Mouse (Mus musculus) ES-E14 (cell line): ENCODE measurements at regions not wholly inside any gene's neighbourhood (a gene's known extent, or its start where the extent isn't known, plus 50 kb on each side); places are given as distances from the start of the nearest gene placed in this dataset.
"Not testable (repeated sequence)": the region's sequence is repeated elsewhere in the genome, so short reads cannot be mapped to it uniquely, and the experiment has no call there.

ENCODE experiments used
- DNase-seq: peaks from one replicate; pipeline ENCODE4 v3.0.0-alpha.2; 2013; ENCODE audit warnings: low read depth, low spot score
- H3K27ac ChIP-seq: 2 replicates; pipeline ENCODE4 v1.5.1; 2012; ENCODE audit warnings: low read depth, mild to moderate bottlenecking, low read length, moderate library complexity, mixed read lengths; ENCODE audit not compliant: poor library complexity, insufficient read depth, severe bottlenecking
- H3K36me3 ChIP-seq: 2 replicates; pipeline ENCODE4 v1.6.1; 2012; ENCODE audit warnings: mild to moderate bottlenecking, low read length, moderate library complexity, mixed read lengths; ENCODE audit not compliant: control insufficient read depth, poor library complexity, insufficient read depth, severe bottlenecking
- H3K4me1 ChIP-seq, 2 experiments: fragments of 150-350 bp in 1 of 2; sonication (generic) in 1 of 2; 2 replicates each; pipeline ENCODE4 v1.6.1; 2012; ENCODE audit warnings: low read length in 2 of 2, mild to moderate bottlenecking in 1 of 2, mixed read lengths in 1 of 2; ENCODE audit not compliant: control insufficient read depth in 2 of 2, insufficient read depth in 2 of 2, poor library complexity in 1 of 2
- H3K4me3 ChIP-seq, 2 experiments: fragments of 150-350 bp in 1 of 2; sonication (generic) in 1 of 2; 2 replicates each; pipeline ENCODE4 v1.5.1; 2012; ENCODE audit warnings: low read length in 2 of 2, low read depth in 1 of 2, mild to moderate bottlenecking in 1 of 2, mixed read lengths in 1 of 2; ENCODE audit not compliant: insufficient read depth in 1 of 2, poor library complexity in 1 of 2, severe bottlenecking in 1 of 2
- H3K9ac ChIP-seq: 2 replicates; pipeline ENCODE4 v1.6.1; 2012; ENCODE audit warnings: low read depth, mild to moderate bottlenecking, low read length, mixed read lengths; ENCODE audit not compliant: poor library complexity, insufficient read depth, severe bottlenecking
- H3K9me3 ChIP-seq: fragments of 150-350 bp; sonication (generic); 2 replicates; pipeline ENCODE4 v1.6.1; 2012; ENCODE audit warnings: low read depth, mild to moderate bottlenecking, low read length; ENCODE audit not compliant: control insufficient read depth, insufficient read depth
- CHD2 ChIP-seq: IDR thresholded peaks from 2 replicates; pipeline ENCODE4 v1.6.1; 2014; ENCODE audit warnings: mild to moderate bottlenecking, low read depth, low read length, inconsistent platforms
- HCFC1 ChIP-seq: IDR thresholded peaks from 2 replicates; pipeline ENCODE4 v1.6.1; 2012; ENCODE audit warnings: low read length, inconsistent platforms, borderline replicate concordance; ENCODE audit not compliant: insufficient read depth
- MAFK ChIP-seq: IDR thresholded peaks from 2 replicates; pipeline ENCODE4 v1.6.1; 2014; ENCODE audit warnings: mild to moderate bottlenecking, low read depth, low read length, inconsistent platforms; ENCODE audit not compliant: insufficient read depth
- ZC3H11A ChIP-seq: IDR thresholded peaks from 2 replicates; pipeline ENCODE4 v1.6.1; 2012; ENCODE audit warnings: low read depth, mild to moderate bottlenecking, inconsistent platforms, low read length, borderline replicate concordance
- ZNF384 ChIP-seq: IDR thresholded peaks from 2 replicates; pipeline ENCODE4 v1.6.1; 2012; ENCODE audit warnings: low read depth, low read length, inconsistent platforms
- in situ Hi-C, 2 experiments: fragments of 600-800 bp; cut with MboI; formaldehyde crosslinking; loops; one replicate each; pipeline ENCODE4 v1.15.1; 2025; ENCODE audit warnings: low sequenced_read_pairs in 2 of 2, inconsistent platforms in 1 of 2; ENCODE audit not compliant: unreplicated experiment in 2 of 2

DNA sequence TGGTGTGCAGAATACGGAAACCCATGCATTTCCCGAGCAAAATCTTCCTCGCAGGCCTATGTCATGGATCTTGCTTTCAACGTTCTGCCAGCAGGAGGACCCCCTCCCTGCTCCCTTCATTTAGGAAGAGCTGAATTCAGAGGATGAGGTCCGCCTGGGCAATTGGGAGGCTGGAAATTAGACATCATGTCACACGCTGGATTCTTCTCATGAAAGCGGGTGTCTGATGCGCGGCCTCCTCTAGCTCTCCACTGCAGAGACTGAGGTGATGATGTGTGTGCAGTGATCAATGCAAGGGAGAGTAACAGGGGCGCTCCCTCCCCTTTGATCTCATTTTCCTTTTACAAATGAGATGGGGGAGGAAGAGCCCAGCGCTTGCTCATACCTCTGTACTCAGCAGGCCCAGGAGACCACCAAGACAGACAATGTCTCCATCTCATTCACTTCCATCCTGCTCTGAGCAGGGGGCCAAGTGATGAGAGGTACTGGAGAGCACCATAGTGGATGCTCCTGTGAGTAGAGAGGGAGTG, 230.8 kb upstream of the Pbx1 start:
- H3K27ac ChIP-seq: no peak overlapping the region
- no peaks in the 10 kb centered on the region for H3K4me1 ChIP-seq
- no peak overlapping the region for H3K4me3 ChIP-seq
- no peak for TF ChIP-seq ZC3H11A
- no peak for TF ChIP-seq MAFK
- no peak for TF ChIP-seq ZNF384
- TF ChIP-seq CHD2: no peak
- no peak for TF ChIP-seq HCFC1
- no peaks in the 10 kb centered on the region for H3K9me3 ChIP-seq
- in situ Hi-C loops: no loop called here
- DNase-seq: no peak
- no peaks in the 10 kb centered on the region for H3K36me3 ChIP-seq
- H3K9ac ChIP-seq: no peak overlapping the region

DNA sequence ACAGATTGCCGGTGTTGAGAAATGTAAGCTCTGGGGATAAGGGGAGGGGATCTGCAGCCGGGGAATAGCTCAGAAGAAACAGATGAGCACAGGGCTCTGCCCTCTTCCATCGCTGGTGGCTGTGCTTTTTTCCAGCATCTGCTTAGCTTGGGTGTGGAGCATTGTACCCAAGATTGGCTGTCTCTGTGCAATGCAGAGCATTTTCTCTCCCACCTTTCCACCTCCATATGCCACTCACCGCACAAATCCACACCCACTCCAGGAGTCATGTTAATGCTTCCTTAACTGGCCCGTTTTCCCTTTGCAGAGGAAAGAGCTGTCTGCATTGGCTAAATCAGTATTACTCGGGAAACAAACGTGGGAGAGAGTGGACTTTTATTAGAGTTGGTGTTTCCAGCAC, 228.9 kb upstream of the Pbx1 start:
- in situ Hi-C loops: no loop called here
- Histone ChIP-seq H3K9ac (no peak overlapping the region), H3K9me3 (no peaks in the 10 kb centered on the region), H3K36me3 (no peaks in the 10 kb centered on the region), H3K4me3 (no peak overlapping the region), H3K4me1 (no peaks in the 10 kb centered on the region), H3K27ac (no peak overlapping the region)
- DNase-seq: no peak
- TF ChIP-seq MAFK: no peak
- TF ChIP-seq CHD2: no peak
- no peak for TF ChIP-seq ZC3H11A
- TF ChIP-seq ZNF384: no peak
- no peak for TF ChIP-seq HCFC1

DNA sequence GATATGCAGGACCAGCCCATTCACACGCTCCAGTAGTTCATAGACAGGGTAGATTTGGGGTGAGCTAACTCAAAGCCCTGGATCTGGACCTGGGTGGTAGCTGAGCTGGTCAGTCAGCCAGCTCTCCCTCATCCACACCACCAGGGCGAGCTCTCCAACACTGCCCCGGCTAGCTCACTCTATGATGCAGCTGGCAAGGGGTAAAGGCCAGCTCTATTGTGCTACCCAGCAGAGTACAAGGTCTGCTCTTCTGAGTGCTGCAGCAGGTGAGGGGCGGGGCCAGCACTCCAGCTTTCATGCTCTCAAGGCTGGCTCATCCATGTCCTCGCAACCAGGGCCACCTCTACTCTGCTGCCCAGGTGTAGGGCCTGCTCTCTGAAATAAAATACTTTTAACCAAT, 227.5 kb upstream of the Pbx1 start:
- H3K9ac ChIP-seq: no peak overlapping the region
- in situ Hi-C loops: no loop called here
- H3K4me3 ChIP-seq: no peak overlapping the region
- no peaks in the 10 kb centered on the region for H3K4me1 ChIP-seq
- TF ChIP-seq CHD2 (no peak), MAFK (no peak), ZNF384 (no peak), HCFC1 (no peak), ZC3H11A (no peak)
- H3K9me3 ChIP-seq: no peaks in the 10 kb centered on the region
- H3K27ac ChIP-seq: no peak overlapping the region
- no peak for DNase-seq
- H3K36me3 ChIP-seq: no peaks in the 10 kb centered on the region

DNA sequence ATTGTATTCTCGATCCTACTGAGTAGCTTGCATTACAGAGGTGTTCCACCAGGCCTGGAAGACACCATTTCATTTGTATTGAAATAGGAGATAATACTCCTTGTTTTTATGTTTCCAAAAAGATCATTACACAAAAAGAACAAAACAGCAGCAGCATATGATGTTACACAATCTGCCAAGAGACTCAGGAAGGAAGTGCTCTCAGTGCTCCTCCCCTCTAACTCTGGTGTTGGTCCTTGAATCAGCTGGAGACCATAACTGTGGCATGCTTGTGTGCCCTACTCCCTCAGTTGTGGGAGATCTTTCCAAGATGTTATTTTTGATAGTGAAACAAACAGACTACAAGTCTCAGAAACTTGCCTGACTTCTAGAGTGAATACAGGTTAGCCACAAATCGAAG, 200.8 kb upstream of the Pbx1 start:
- no peaks in the 10 kb centered on the region for H3K4me1 ChIP-seq
- H3K36me3 ChIP-seq: no peaks in the 10 kb centered on the region
- H3K4me3 ChIP-seq: no peak overlapping the region
- TF ChIP-seq CHD2 (no peak), HCFC1 (no peak), MAFK (no peak), ZNF384 (no peak), ZC3H11A (no peak)
- no peak for DNase-seq
- in situ Hi-C loops: no loop called here
- H3K9me3 ChIP-seq: no peaks in the 10 kb centered on the region
- H3K27ac ChIP-seq: no peak overlapping the region
- H3K9ac ChIP-seq: no peak overlapping the region

DNA sequence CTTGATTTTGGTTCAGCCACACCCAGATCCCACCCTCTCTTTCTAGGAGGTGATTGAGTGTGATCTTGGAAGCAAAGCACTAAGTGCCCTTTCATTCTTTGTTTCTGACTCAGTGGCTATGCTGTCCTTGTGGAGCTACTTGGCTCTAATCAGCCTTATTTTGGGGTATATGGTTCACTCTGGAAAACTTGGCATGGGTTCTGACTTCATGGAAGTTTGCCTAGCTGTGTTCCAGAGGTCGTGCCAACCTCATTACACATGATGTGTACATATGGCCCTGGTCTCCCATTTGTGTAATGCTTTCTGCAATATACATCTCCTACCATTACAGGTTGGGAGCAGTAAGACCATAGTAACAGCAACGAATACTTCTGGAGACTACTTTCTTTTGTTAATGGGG, 199.9 kb upstream of the Pbx1 start:
- DNase-seq: no peak
- Histone ChIP-seq H3K9ac (no peak overlapping the region), H3K9me3 (no peaks in the 10 kb centered on the region), H3K27ac (no peak overlapping the region), H3K36me3 (no peaks in the 10 kb centered on the region), H3K4me1 (no peaks in the 10 kb centered on the region), H3K4me3 (no peak overlapping the region)
- in situ Hi-C loops: no loop called here
- TF ChIP-seq ZC3H11A (no peak), MAFK (no peak), HCFC1 (no peak), CHD2 (no peak), ZNF384 (no peak)

DNA sequence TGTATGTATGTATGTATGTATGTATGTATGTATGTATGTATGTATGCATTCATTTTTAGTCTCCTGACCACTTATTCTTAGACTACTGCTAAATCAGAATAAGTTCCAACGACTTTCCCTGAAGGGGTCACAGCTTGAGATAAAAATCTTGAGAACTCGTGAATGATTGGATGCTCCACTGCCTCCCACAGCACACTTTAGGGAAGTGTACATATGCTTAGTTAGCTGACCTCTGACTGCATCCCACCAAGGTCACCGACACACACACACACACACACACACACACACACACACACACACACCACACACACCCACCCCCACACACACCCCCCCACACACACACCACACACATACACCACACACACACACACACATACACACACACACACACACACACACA, 169.9 kb upstream of the Pbx1 start:
- H3K27ac ChIP-seq, H3K4me1 ChIP-seq, H3K36me3 ChIP-seq, DNase-seq, H3K4me3 ChIP-seq, in situ Hi-C loops, H3K9ac ChIP-seq, H3K9me3 ChIP-seq: not testable (repeated sequence)
